Mouse (Mus musculus): ENCODE measurements around the gene Vtn. TPM values are rescaled to one million over a fixed set of nuclear protein-coding genes. Genes with fewer than 3 reads are reported as not detected.

Gene Vtn
- polyA plus RNA-seq, 1 experiment from 2014 or later, result 297 TPM

- H3K9ac ChIP-seq, result peak overlapping the region; percentile 94
- H3K27ac ChIP-seq, result peak overlapping the region; percentile 90
- H3K4me2 ChIP-seq, result peak overlapping the region; percentile 94
- WGBS (ENCODE audit: insufficient replicate concordance), result under 1% methylated on average over 14 of the region's 14 CpGs
- no peaks in the 10 kb centered on the region for H3K27me3 ChIP-seq
- peaks cover 43% of the 10 kb centered on the region for H3K4me1 ChIP-seq (replicated peaks)
- peak overlapping the region; percentile 85 for H3K4me3 ChIP-seq (replicated peaks)
- DNase-seq (no peak), ATAC-seq (ENCODE audit: low read depth) (no peak; the same call in 1 of the 2 replicates)
- H3K9me3 ChIP-seq (replicated peaks), result no peaks in the 10 kb centered on the region
- peaks cover 25% of the 10 kb centered on the region for H3K36me3 ChIP-seq
Observed at GRCm38 (mm10) chr11:78536690-78537084, 37.8 kb downstream of the Vtn start.

GRCm38 (mm10) chr11:78540358-78540757 lies 41.5 kb downstream of the Vtn start:
- H3K9me3 ChIP-seq (replicated peaks), result no peaks in the 10 kb centered on the region
- H3K4me1 ChIP-seq (replicated peaks), result peaks cover 40% of the 10 kb centered on the region
- DNase-seq (no peak), ATAC-seq (ENCODE audit: low read depth) (no peak)
- no peaks in the 10 kb centered on the region for H3K27me3 ChIP-seq
- H3K9ac ChIP-seq, result no peak overlapping the region
- 76% methylated on average over 3 of the region's 3 CpGs for WGBS (ENCODE audit: insufficient replicate concordance)
- H3K4me3 ChIP-seq (replicated peaks), result no peak overlapping the region
- no peak overlapping the region for H3K4me2 ChIP-seq
- peak overlapping the region; percentile 27; the same call in 1 of the 2 replicates for H3K27ac ChIP-seq
- H3K36me3 ChIP-seq, result peaks cover 55% of the 10 kb centered on the region

GRCm38 (mm10) chr11:78544449-78545111 lies 45.7 kb downstream of the Vtn start:
- WGBS (ENCODE audit: insufficient replicate concordance), result 85% methylated on average over 7 of the region's 7 CpGs

GRCm38 (mm10) chr11:78545181-78545580 lies 46.3 kb downstream of the Vtn start:
- DNase-seq (no peak), ATAC-seq (ENCODE audit: low read depth) (no peak)
- Histone ChIP-seq H3K27ac (no peak overlapping the region), H3K4me2 (no peak overlapping the region), H3K27me3 (no peaks in the 10 kb centered on the region), H3K9ac (no peak overlapping the region), H3K9me3 (replicated peaks) (no peaks in the 10 kb centered on the region), H3K4me3 (replicated peaks) (no peak overlapping the region), H3K4me1 (replicated peaks) (peaks cover 55% of the 10 kb centered on the region), H3K36me3 (peaks cover 47% of the 10 kb centered on the region)
- 35% methylated on average over 8 of the region's 8 CpGs for WGBS (ENCODE audit: insufficient replicate concordance)

More at GRCm38 (mm10) chr11:78544449-78545111, 45.7 kb downstream of the Vtn start:
- Histone ChIP-seq H3K9ac (no peak overlapping the region), H3K27ac (no peak overlapping the region), H3K9me3 (replicated peaks) (no peaks in the 10 kb centered on the region), H3K27me3 (no peaks in the 10 kb centered on the region), H3K36me3 (peaks cover 53% of the 10 kb centered on the region), H3K4me3 (replicated peaks) (no peak overlapping the region), H3K4me1 (replicated peaks) (peaks cover 49% of the 10 kb centered on the region), H3K4me2 (no peak overlapping the region)
- DNase-seq, result no peak
- no peak for ATAC-seq (ENCODE audit: low read depth)

- ATAC-seq (ENCODE audit: low read depth) (no peak), DNase-seq (no peak)
- H3K4me2 ChIP-seq, result peak overlapping the region; percentile 91
- H3K4me3 ChIP-seq (replicated peaks), result no peak overlapping the region
- peaks cover 57% of the 10 kb centered on the region for H3K4me1 ChIP-seq (replicated peaks)
- no peaks in the 10 kb centered on the region for H3K27me3 ChIP-seq
- 0 out of 2 replicates have a peak overlapping the region, but pooled peaks have one; percentile 87 for H3K9ac ChIP-seq
- WGBS (ENCODE audit: insufficient replicate concordance), result 59% methylated on average over 2 of the region's 2 CpGs
- peaks cover 22% of the 10 kb centered on the region for H3K36me3 ChIP-seq
- no peak overlapping the region for H3K27ac ChIP-seq
- no peaks in the 10 kb centered on the region for H3K9me3 ChIP-seq (replicated peaks)
Observed at GRCm38 (mm10) chr11:78547718-78548460, 49.0 kb downstream of the Vtn start.

GRCm38 (mm10) chr11:78549491-78549987 lies 50.6 kb downstream of the Vtn start:
- no peak for ATAC-seq (ENCODE audit: low read depth)
- H3K9ac ChIP-seq, result peak overlapping the region; percentile 87
- H3K4me1 ChIP-seq (replicated peaks), result peaks cover 56% of the 10 kb centered on the region
- DNase-seq, result no peak
- H3K4me2 ChIP-seq, result peak overlapping the region; percentile 91
- 0 out of 2 replicates have a peak, but pooled peaks cover 9% of the 10 kb centered on the region for H3K36me3 ChIP-seq
- 5% methylated on average over 5 of the region's 5 CpGs for WGBS (ENCODE audit: insufficient replicate concordance)
- peak overlapping the region; percentile 83 for H3K27ac ChIP-seq
- H3K4me3 ChIP-seq (replicated peaks), result peak overlapping the region; percentile 82
- H3K27me3 ChIP-seq, result no peaks in the 10 kb centered on the region
- H3K9me3 ChIP-seq (replicated peaks), result 0 out of 2 replicates have a peak, but pooled peaks cover 4% of the 10 kb centered on the region

GRCm38 (mm10) chr11:78550168-78551058 lies 51.5 kb downstream of the Vtn start, which contains the start of gene Tmem97:
Tmem97 (minus strand) TSS chr11:78550777.
- Histone ChIP-seq H3K36me3 (0 out of 2 replicates have a peak, but pooled peaks cover 2% of the 10 kb centered on the region), H3K4me1 (replicated peaks) (peaks cover 55% of the 10 kb centered on the region), H3K9ac (peak within 1 kb of the TSS; percentile 87), H3K4me3 (replicated peaks) (peak within 1 kb of the TSS; percentile 82), H3K27me3 (no peaks in the 10 kb centered on the region), H3K27ac (peak within 1 kb of the TSS; percentile 83), H3K4me2 (peak within 1 kb of the TSS; percentile 91), H3K9me3 (replicated peaks) (0 out of 2 replicates have a peak, but pooled peaks cover 4% of the 10 kb centered on the region)
- peak; percentile 100 for ATAC-seq (ENCODE audit: low read depth)
- under 1% methylated on average over 60 of the region's 60 CpGs for WGBS (ENCODE audit: insufficient replicate concordance)
- DNase-seq, result peak; percentile 94

- peak overlapping the region; percentile 55 for H3K9ac ChIP-seq
- DNase-seq (no peak), ATAC-seq (ENCODE audit: low read depth) (0 out of 2 replicates have a peak, but pooled peaks have one; percentile 9)
- H3K27ac ChIP-seq, result peak overlapping the region; percentile 6; the same call in 1 of the 2 replicates
- H3K9me3 ChIP-seq (replicated peaks), result 0 out of 2 replicates have a peak, but pooled peaks cover 4% of the 10 kb centered on the region
- 25% methylated on average over 6 of the region's 6 CpGs for WGBS (ENCODE audit: insufficient replicate concordance)
- peak overlapping the region; percentile 91 for H3K4me2 ChIP-seq
- peak overlapping the region; percentile 82 for H3K4me3 ChIP-seq (replicated peaks)
- H3K27me3 ChIP-seq, result no peaks in the 10 kb centered on the region
- peaks cover 57% of the 10 kb centered on the region for H3K4me1 ChIP-seq (replicated peaks)
- no peaks in the 10 kb centered on the region for H3K36me3 ChIP-seq
Observed at GRCm38 (mm10) chr11:78551059-78551398, 52.1 kb downstream of the Vtn start.
